15 mouse cellular contexts compared by ENCODE assay signal in genomic region chr6:125424156-125424555, GRCm38 (mm10). TPM values are rescaled to one million over a fixed set of nuclear protein-coding genes. Genes with fewer than 3 reads are reported as not detected.
A peak's percentile ranks its signal among the peaks of the same experiment; 100 is the strongest.
DNase-seq lines count a peak whose midpoint lies in the region; ATAC-seq and TF ChIP-seq lines count a peak whose summit lies in the region.
"Had no signal": no experiment of that assay in that cellular context is flagged by ENCODE, and none has a peak within 500 bp of the region (broad histone marks: within the 10 kb centered on the region; RNA-seq: fewer than 3 reads in every experiment).

No protein-coding gene starts in this region.

- DNase-seq in kidney, adult 2 months, result peak; percentile 53
- DNase-seq in kidney, adult 9 months, result no peak
- peak; percentile 52 for DNase-seq in adrenal gland, postnatal 10 days
- peak; percentile 18 to 38 for DNase-seq in kidney, postnatal 36 days
- DNase-seq in layer of hippocampus, postnatal 36 days, result no peak
- no peak for DNase-seq in midbrain, postnatal 0 days (ENCODE audit: low spot score)
- DNase-seq: right cerebral cortex, postnatal 25 days had no signal

- H3K4me1 ChIP-seq in kidney, adult 2 months (ENCODE audit: control insufficient read depth, insufficient read depth, low read length), result peaks cover 7% of the 10 kb centered on the region
- H3K4me1 ChIP-seq in ES-Bruce4 (ENCODE audit: control insufficient read depth, insufficient read depth, low read length), result peaks cover 7% of the 10 kb centered on the region
- H3K4me1 ChIP-seq in midbrain, postnatal 0 days (ENCODE audit: insufficient read depth, low read length), result no peaks in the 10 kb centered on the region; the same call in none of the 2 replicates

- TF ChIP-seq POLR2A in kidney, adult 2 months (IDR thresholded peaks at IDR 0.05; ENCODE audit: low read depth, low read length), result no peak
- TF ChIP-seq POLR2A in ES-Bruce4 (IDR thresholded peaks at IDR 0.05; ENCODE audit: insufficient read depth, low read length), result no peak

- peak overlapping the region; percentile 24 for H3K9ac ChIP-seq in ES-Bruce4 (ENCODE audit: low read depth, poor library complexity, severe bottlenecking)
- H3K9ac ChIP-seq in midbrain, postnatal 0 days (replicated peaks; ENCODE audit: low read length, poor library complexity, severe bottlenecking), result no peak overlapping the region
- H3K9ac ChIP-seq: forebrain, embryonic 13.5 days; hindbrain, embryonic 15.5 days; lung, embryonic 15.5 days; midbrain, embryonic 12.5 days; neural tube, embryonic 15.5 days had no signal

- no peaks in the 10 kb centered on the region for H3K9me3 ChIP-seq in ES-Bruce4 (replicated peaks; ENCODE audit: control insufficient read depth, insufficient read depth, low read length, poor library complexity, severe bottlenecking)
- H3K9me3 ChIP-seq in midbrain, postnatal 0 days (ENCODE audit: low read length), result no peaks in the 10 kb centered on the region
- H3K9me3 ChIP-seq: forebrain, embryonic 13.5 days; hindbrain, embryonic 15.5 days; lung, embryonic 15.5 days; midbrain, embryonic 12.5 days; neural tube, embryonic 15.5 days had no signal

- no peak overlapping the region for H3K4me2 ChIP-seq in midbrain, postnatal 0 days (ENCODE audit: low read depth, low read length, poor library complexity, severe bottlenecking)
- H3K4me2 ChIP-seq: forebrain, embryonic 13.5 days; hindbrain, embryonic 15.5 days; lung, embryonic 15.5 days; midbrain, embryonic 12.5 days; neural tube, embryonic 15.5 days had no signal

- H3K4me3 ChIP-seq in kidney, adult 2 months (ENCODE audit: insufficient read depth, low read depth, low read length), result no peak overlapping the region
- H3K4me3 ChIP-seq in ES-Bruce4 (ENCODE audit: low read depth, low read length), result no peak overlapping the region
- no peak overlapping the region for H3K4me3 ChIP-seq in midbrain, postnatal 0 days (ENCODE audit: low read depth, low read length)
- H3K4me3 ChIP-seq: forebrain, embryonic 13.5 days; hindbrain, embryonic 15.5 days; lung, embryonic 15.5 days; midbrain, embryonic 12.5 days; neural tube, embryonic 15.5 days had no signal

- no peak for TF ChIP-seq CTCF in kidney, adult 2 months (conservative IDR thresholded peaks at IDR 0.05; ENCODE audit: insufficient read depth, insufficient read length, low read depth, low read length)
- no peak for TF ChIP-seq CTCF in ES-Bruce4 (IDR thresholded peaks at IDR 0.05; ENCODE audit: low read depth, low read length)
- no peak for TF ChIP-seq CTCF in midbrain, postnatal 0 days (IDR thresholded peaks at IDR 0.05)

- H3K36me3 ChIP-seq in kidney, adult 2 months (ENCODE audit: control insufficient read depth, insufficient read depth, low read length), result no peaks in the 10 kb centered on the region
- no peaks in the 10 kb centered on the region for H3K36me3 ChIP-seq in ES-Bruce4 (ENCODE audit: control insufficient read depth, insufficient read depth, low read length, poor library complexity, severe bottlenecking)
- no peaks in the 10 kb centered on the region for H3K36me3 ChIP-seq in midbrain, postnatal 0 days (ENCODE audit: insufficient read depth, low read length)
- H3K36me3 ChIP-seq: hindbrain, embryonic 15.5 days; lung, embryonic 15.5 days; midbrain, embryonic 12.5 days; neural tube, embryonic 15.5 days had no signal

- peak overlapping the region; percentile 76 for H3K27ac ChIP-seq in kidney, adult 2 months (ENCODE audit: insufficient read depth, low read depth, low read length)
- H3K27ac ChIP-seq in ES-Bruce4 (ENCODE audit: insufficient read depth, low read length), result peak overlapping the region; percentile 79
- no peak overlapping the region for H3K27ac ChIP-seq in midbrain, postnatal 0 days (ENCODE audit: low read depth, low read length)
- H3K27ac ChIP-seq: forebrain, embryonic 13.5 days; hindbrain, embryonic 15.5 days; lung, embryonic 15.5 days; midbrain, embryonic 12.5 days; neural tube, embryonic 15.5 days had no signal

- TF ChIP-seq EP300 in ES-Bruce4 (IDR thresholded peaks at IDR 0.05; ENCODE audit: insufficient read depth, low read depth, low read length), result no peak

- H3K27me3 ChIP-seq in kidney, adult 2 months (replicated peaks; ENCODE audit: control insufficient read depth, insufficient read depth, low read length), result no peaks in the 10 kb centered on the region
- no peaks in the 10 kb centered on the region for H3K27me3 ChIP-seq in ES-Bruce4 (ENCODE audit: control insufficient read depth, insufficient read depth, low read length, poor library complexity, severe bottlenecking)
- 0 out of 2 replicates have a peak, but pooled peaks cover 6% of the 10 kb centered on the region for H3K27me3 ChIP-seq in midbrain, postnatal 0 days (ENCODE audit: insufficient read depth, low read length)
- H3K27me3 ChIP-seq: forebrain, embryonic 13.5 days; hindbrain, embryonic 15.5 days; lung, embryonic 15.5 days; neural tube, embryonic 15.5 days had no signal

- no peak for ATAC-seq in CD4-positive, CD25-positive, alpha-beta regulatory T cell, adult 4 months
- ATAC-seq in midbrain, postnatal 0 days (ENCODE audit: low FRiP score), result no peak
- ATAC-seq: forebrain, embryonic 13.5 days had no signal

- 47% methylated on average over 3 of the region's 3 CpGs for WGBS in kidney, adult 2 months
- 79% methylated on average over 3 of the region's 3 CpGs for WGBS in midbrain, postnatal 0 days

RNA-seq across cellular contexts. Expression of gene Plekhg6, which starts 43.6 kb away (rescaled TPM):
- 6.1 and 7.1 TPM in 2 replicates for polyA plus RNA-seq in kidney, adult 2 months (2012; rRNA removed)
- 2.3 and 2.5 TPM in 2 replicates for polyA plus RNA-seq in ES-Bruce4 (2011; ENCODE audit: insufficient read depth, insufficient read length, low read depth, missing spikeins)
- total RNA-seq in adrenal gland, postnatal 10 days (2021), result under 1 TPM; 0.69 to 0.82 TPM
- polyA plus RNA-seq in CD4-positive, CD25-positive, alpha-beta regulatory T cell, adult 4 months (2017; shearing (Covaris generic)), result under 1 TPM in 1 of 2 experiments, not detected in 1; 0.12 TPM
- under 1 TPM in 1 of 2 experiments, not detected in 1; 0.25 TPM for total RNA-seq in layer of hippocampus, postnatal 36 days (2021)
- total RNA-seq in midbrain, postnatal 0 days (2014; rRNA removed), result 0.22 and 0.24 TPM in 2 replicates
- 0.35 and 0.54 TPM in 2 replicates for polyA plus RNA-seq in midbrain, postnatal 0 days (2015; fragmentation: Nextera tagmentation; extraction: Ambion mirVana)
- total RNA-seq: heart, adult 18-20 months had no signal

Comparison
In these comparisons a context has a peak if more than half of its experiments do, and no peak if none do; other contexts are left out.
1. DNase-seq: peak in kidney, adult 2 months (single experiment), adrenal gland, postnatal 10 days (single experiment) and kidney, postnatal 36 days (2 of 2); none in kidney, adult 9 months (single experiment), layer of hippocampus, postnatal 36 days (0 of 2) and midbrain, postnatal 0 days (single experiment).